Mouse (Mus musculus) retina, postnatal 7 days (tissue): ENCODE data around the gene Gm28043.

Experiments used
- DNase-seq: peaks from one replicate; pipeline ENCODE4 v3.0.0-alpha.2; 2012; ENCODE audit warnings: low read depth, low spot score

The Gm28043 gene

GRCm38 (mm10) chr17:29680921-29681320 is 66.2 kb downstream of the Gm28043 start:
- DNase-seq = no peak

GRCm38 (mm10) chr17:29681669-29682068 is 67.0 kb downstream of the Gm28043 start:
- DNase-seq = no peak

- DNase-seq = no peak
These were observed 67.6 kb downstream of the Gm28043 start for GRCm38 (mm10) chr17:29682261-29682660.

DNA sequence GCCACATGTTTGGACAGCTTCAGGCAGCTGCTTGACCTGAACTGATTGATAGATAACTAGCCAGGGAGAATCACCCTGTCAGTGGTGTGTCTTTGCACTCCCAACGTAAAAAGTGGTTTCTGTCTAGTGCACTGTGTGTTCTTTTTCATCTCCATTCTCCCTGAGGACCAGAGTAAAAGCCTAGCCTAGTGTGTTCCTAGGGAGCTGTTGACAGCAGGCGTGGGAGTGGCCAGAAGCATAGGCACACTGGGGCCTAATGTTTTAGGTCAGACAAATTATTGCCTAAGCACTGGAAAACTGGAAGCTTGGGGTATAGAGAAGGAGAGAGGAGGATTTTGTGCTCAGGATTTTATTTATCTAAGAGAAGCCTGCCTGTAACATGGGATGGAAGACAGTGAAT is 68.5 kb downstream of the Gm28043 start:
- DNase-seq = no peak

DNA sequence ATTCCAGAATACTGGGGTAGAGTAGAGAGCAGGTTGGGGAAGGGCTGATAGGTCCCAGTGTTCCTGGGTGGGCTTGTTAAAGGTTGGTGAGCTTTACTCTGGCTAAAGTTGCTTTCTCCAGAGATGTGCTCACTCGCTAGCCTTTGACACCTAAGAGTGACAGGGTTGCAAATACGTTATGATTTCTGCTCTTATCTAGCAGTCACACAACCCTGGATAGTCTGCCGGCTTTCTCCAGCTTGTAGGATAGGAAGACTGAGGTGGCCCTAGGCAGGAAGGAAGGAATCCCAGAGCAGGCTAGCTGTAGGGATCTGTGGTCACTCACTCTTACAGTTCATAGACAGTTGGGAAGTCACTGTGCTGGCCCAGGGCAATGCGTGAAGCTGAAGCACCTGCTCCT is 69.6 kb downstream of the Gm28043 start:
- no peak for DNase-seq

DNA sequence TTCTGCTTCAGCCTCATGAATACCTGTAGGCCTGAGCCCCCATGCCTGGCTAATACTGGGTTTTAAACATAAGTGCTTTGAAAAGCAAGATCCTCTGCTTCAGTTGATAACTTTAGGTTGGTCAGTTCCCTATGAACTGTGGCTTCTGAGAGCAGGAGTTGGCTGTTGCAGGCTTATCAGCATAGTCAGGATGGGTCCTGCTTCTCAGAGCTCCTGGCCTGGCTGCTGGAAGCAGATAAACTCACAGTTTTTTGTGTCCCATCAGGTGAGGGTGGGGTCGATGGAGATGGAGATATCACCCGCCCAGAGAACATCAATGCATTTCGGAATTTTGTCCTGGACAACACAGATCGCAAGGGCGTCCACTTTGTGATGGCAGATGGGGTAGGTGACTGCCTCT is 72.1 kb downstream of the Gm28043 start:
- DNase-seq = no peak

DNA sequence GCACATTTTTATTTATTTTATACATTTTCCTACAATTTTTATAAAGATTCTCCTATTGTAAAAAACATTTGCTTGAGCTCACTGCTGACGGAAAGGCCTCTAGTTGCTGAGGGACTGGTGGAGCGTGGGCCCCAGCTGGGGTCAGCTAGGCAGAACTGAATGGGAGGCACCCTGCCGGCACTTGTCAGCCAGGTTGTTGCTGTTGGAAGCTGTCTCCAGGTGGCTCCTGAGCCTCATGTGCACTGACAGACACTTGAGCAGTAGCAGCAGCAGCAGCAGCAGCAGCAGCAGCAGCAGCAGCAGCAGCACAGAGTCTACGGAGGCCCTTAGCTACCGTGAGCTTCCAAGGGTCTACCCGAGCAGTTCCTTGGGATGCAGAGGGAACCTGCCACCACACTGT is 72.7 kb downstream of the Gm28043 start:
- no peak for DNase-seq

DNA sequence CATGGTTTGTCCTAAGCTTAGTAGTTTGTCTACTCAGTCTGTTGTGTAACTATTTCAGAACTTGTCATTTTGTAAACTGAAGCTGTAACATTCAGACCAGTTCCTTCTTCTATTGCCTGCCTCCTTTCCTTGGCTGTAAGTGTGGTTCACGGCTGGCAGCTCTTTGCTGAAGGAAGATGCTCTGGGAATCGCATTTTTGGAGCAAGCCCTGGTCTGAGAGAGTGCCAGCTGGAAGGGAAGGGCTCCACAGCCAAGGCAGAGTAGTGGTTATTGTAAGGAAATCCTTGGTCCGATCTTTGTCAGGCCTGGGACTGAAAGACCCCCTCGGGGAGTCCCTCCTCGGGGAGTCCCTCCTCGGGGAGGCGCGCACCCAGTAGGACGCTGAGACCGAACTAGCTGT is 73.9 kb downstream of the Gm28043 start:
- no peak for DNase-seq

DNA sequence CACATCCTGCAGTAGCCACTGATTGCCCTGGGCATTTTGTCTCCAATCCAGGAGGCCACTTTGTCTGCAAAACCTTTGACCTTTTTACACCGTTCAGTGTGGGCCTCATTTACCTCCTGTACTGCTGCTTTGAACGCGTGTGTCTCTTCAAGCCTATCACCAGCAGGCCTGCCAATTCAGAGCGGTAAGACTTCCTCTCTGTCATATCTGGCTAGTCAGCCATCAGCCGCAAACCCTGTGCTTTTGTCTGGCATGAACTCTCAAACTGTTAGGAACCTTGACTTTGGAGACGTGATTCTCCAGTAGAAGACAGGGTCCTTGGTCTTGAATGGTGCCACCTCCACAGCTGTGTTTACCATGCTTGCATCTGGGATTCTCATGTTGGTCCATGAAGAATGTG is 75.6 kb downstream of the Gm28043 start:
- no peak for DNase-seq

DNA sequence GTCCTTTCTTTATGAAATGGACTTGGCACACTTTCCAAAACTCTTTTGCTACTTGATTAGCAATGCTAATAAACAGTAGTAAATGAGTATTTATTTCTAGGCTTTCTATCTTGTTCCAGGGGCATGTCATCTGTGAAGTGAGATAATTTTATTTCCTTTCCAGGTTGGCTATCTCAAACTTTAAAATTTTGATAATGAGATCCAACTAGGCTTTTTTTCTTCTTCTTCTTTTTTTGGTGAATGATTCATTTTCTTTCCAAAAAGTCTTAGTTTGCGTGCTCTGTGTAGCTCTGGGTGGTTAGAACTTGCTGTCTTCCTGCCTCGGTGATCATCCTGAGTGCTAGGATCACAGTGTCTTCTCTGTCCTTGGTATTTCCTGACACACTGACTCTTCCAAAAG is 78.2 kb downstream of the Gm28043 start:
- DNase-seq = no peak

DNA sequence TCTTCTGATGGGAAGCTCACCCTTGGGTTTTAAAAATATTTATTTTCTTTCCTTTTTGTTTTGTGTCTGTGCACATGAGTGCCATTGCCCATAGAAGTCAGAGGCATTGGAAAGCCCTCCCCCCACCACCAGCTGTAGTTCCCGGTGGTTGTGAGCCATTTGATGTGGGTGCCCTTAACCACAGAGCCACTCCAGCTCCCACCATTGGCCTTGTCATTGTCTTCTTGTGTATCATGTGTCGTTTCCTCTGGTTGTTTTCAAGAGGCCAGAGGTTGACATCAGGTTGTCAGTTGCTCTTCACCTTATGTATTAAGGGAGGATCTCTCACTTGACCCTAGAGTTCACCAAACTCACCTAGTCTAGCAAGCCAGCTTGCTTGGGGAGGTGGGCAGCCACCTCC is 78.9 kb downstream of the Gm28043 start:
- DNase-seq = no peak

DNA sequence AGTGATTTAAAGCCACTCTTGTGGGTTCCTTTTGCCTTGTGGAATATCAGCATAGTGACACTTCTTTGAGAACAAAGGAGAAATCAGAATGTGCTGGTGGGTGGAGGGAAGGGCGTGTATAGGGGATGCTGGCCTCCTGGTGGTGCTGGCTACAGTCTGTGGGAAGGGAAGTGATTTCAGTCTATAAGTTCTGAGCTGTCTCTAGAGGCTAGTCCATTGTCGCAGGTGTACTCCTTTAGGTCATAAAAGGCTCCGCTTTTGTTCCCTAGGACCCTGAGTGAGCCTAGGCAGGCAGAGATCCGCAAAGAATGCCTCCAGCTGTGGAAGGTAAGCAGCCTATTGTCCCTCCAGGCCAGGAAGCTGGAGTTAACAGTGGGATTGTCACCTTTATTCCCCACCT is 79.8 kb downstream of the Gm28043 start:
- DNase-seq = no peak

- DNase-seq = no peak
These were observed 82.3 kb downstream of the Gm28043 start for GRCm38 (mm10) chr17:29696940-29697339.

DNA sequence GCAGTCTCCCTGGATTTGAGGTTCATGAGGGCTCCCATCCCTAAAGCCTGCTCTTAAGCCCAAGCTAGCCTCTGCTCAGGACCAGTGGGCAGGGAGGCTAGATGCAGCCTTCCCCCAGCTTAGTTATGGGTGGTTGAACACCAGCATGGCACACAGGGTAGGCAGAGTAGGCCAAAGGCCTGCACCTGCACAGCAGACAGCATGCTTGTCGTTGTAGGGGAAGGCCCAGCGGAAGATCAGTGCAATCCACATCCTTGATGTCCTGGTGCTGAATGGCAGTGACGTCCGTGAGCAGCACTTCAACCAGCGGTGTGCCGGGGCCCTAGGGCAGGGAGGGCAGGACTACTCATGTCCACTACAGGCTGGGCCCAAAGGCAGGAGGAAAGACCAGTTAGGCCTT is 83.7 kb downstream of the Gm28043 start:
- DNase-seq = no peak

GRCm38 (mm10) chr17:29700573-29700972 is 85.9 kb downstream of the Gm28043 start:
- no peak for DNase-seq

DNA sequence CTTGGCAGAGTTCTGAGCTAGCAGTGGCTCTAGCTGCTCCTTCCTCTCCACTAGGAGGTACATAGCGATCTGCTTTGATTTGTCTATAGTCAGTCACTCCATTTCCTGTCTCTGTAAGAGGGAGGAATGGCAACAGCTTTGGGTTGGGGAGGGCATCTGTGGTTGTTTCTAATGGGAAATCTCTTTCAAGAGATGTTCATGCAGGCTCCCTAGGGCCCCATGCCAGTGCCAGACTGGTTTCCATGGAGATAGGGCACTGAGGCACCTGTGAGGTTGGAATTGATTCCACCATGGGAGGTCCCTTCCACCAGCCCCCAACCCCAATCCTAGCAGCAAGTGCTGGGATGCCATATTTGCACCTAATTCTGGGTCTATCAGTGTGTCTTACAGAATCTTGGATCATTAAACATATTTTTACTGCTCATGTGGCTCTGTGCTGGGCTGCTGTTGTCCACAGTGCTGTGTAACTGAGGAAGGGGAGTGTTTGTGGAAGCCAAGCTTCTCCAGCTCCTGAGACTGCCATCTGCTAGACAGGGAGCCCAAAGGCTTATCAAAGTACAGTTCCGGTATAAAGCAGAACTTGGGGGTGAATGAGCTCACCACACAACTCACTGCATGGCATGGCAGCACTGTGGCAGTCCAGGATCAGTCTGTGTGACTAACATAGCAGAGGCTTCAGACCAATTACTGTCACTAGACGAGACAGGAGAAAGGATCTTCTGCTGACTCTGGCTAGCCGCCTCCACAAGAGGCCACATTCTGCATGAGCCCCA is 88.4 kb downstream of the Gm28043 start:
- no peak for DNase-seq

GRCm38 (mm10) chr17:29704781-29705180 is 90.1 kb downstream of the Gm28043 start:
- DNase-seq = peak; percentile 46

GRCm38 (mm10) chr17:29705881-29706280 is 91.2 kb downstream of the Gm28043 start:
- no peak for DNase-seq

DNA sequence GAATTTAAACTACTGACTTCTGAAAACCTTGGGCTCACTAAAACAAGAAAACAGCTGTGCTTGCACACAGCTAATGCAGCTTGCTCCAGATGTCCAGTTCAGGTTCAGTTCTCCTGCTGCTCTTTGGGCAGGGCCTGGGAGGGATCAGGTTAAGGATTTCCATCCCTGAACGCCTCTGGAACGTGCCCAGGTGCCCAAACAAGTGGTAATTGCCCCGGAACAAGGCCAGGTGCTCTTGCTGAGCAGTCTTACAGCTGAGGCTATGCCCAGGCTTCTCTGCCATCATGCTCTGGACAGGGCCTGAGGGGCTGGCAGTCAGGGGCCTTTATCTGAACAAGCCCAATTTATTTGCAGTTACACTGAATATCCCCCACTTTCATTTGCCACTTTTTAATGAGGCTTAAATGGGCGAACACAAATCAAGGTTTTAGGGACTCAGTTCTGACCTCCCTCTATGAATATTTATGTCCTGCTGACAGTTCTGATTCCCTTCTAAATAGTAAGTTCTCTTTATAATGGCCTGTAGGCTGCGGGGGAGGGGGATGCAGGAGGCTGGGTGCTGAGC is 92.4 kb downstream of the Gm28043 start:
- DNase-seq = no peak

DNA sequence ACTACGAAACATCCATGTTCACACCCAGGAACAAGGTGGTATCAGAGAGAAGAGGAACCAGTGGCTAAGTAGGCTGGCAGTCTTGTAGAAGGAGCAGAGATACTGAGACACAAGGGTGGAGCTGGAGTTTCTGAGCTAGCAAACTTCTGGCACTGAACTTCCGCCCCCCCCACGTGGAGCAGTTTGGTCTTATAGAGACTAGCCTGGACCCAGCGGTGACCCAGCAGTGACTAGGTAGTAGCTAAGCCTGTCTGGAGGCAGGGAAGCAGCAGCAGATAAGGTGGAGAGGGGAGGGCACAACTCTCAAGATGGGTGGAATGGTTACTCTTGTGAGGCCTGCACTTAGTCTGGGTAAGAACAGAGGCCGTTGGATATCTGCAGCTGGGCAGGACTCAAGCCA is 94.1 kb downstream of the Gm28043 start:
- DNase-seq = no peak

DNA sequence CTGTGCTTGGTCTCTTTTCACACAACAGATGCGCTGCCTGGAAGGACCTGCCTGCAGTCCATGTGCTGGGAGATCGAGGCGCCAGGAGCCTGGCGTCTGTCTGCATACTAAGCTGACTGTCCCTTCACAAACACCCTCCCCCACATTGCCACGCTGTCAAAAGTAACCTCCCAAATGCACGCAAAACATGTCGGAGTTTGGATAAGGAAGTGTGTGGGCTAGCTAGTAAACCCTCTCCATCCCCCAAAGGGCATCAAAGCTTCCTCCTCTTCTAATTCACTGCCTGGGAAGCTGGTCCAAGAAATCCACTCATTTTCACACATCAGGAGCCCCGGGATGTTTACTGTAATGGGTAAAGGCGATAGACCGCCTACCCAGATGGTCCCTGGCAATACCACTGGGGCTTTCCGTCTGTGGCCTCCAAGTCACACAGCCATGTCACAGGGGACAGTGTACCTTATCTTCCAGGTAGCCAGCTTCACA is 95.9 kb downstream of the Gm28043 start:
- no peak for DNase-seq

DNA sequence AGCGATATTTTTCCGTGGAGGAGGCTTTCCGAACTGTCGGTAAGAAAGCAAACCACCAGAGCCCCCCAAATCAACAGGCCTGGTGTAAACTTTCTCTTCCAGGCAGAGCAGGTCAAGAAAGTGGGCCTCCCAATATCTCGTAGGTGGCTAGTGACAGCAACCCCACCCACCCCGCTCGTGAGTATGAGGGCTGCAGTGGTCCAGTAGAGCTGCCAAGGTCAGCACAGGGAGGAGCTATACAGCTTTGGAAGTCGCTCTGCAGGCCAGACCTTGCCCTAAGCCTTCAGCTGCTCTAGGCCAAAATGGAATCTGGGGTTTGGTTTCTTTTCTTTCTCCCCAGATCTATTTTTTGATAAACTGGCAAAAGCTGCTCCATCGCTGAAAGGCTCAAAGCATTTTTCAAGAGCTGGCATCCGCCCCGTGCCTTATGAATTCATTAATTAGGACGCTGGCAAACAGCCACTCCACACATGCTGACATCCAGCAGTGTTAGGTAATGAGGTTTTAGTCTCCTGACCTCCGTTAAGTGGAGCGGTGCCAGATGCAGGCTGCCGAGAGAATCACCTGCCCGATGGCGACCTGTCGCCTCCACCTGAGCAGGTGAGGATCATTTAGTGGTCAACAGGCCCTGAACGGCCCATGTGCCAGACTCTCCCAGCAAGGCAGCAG is 96.5 kb downstream of the Gm28043 start:
- no peak for DNase-seq
